Mouse (Mus musculus) CH12.LX (cell line): ENCODE data around the gene Gosr1.

Experiments
- TCF12 ChIP-seq: IDR thresholded peaks from 2 replicates; pipeline ENCODE4 v1.6.1; 2014; ENCODE audit warnings: low read depth, mild to moderate bottlenecking, inconsistent platforms, low read length, improper control_type of control experiment
- USF2 ChIP-seq: conservative IDR thresholded peaks from 2 replicates; pipeline ENCODE4 v1.6.1; 2011; ENCODE audit warnings: low read depth, low read length, improper control_type of control experiment

DNA sequence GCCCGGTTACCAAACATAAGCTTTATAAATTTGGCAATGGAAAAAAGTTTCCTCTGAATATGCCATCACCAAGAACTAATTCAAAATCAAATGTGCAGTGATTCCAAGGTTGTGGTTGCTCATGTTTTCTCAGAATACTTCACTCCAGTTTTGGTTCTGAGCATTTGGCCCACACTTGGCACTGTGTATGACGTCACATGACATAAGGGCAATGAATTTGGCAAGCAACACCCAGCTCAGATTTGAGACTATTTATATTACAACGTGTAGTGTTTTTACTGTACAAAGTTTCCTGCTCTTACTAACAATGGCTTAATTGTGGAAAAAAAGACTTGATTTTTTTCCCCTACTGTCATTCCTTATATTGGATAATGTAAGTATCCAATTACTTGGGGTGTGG lies 10.4 kb upstream of the Gosr1 start:
- no peak for TF ChIP-seq USF2
- TF ChIP-seq TCF12 = no peak
